Mouse (Mus musculus) ES-E14 (cell line): Measurements from ENCODE around the gene Gcc2. TPM values are rescaled to one million over a fixed set of nuclear protein-coding genes. Genes with fewer than 3 reads are reported as not detected.

Source experiments
- DNase-seq: peaks from one replicate; pipeline ENCODE4 v3.0.0-alpha.2; 2013; ENCODE audit warnings: low read depth, low spot score
- H3K27ac ChIP-seq: 2 replicates; pipeline ENCODE4 v1.5.1; 2012; ENCODE audit warnings: low read depth, mild to moderate bottlenecking, low read length, moderate library complexity, mixed read lengths; ENCODE audit not compliant: poor library complexity, insufficient read depth, severe bottlenecking
- H3K36me3 ChIP-seq: 2 replicates; pipeline ENCODE4 v1.6.1; 2012; ENCODE audit warnings: mild to moderate bottlenecking, low read length, moderate library complexity, mixed read lengths; ENCODE audit not compliant: control insufficient read depth, poor library complexity, insufficient read depth, severe bottlenecking
- H3K4me1 ChIP-seq, 2 experiments: fragments of 150-350 bp in 1 of 2; sonication (generic) in 1 of 2; 2 replicates each; pipeline ENCODE4 v1.6.1; 2012; ENCODE audit warnings: low read length in 2 of 2, mild to moderate bottlenecking in 1 of 2, mixed read lengths in 1 of 2; ENCODE audit not compliant: control insufficient read depth in 2 of 2, insufficient read depth in 2 of 2, poor library complexity in 1 of 2
- H3K4me3 ChIP-seq, 2 experiments: fragments of 150-350 bp in 1 of 2; sonication (generic) in 1 of 2; 2 replicates each; pipeline ENCODE4 v1.5.1; 2012; ENCODE audit warnings: low read length in 2 of 2, low read depth in 1 of 2, mild to moderate bottlenecking in 1 of 2, mixed read lengths in 1 of 2; ENCODE audit not compliant: insufficient read depth in 1 of 2, poor library complexity in 1 of 2, severe bottlenecking in 1 of 2
- H3K9ac ChIP-seq: 2 replicates; pipeline ENCODE4 v1.6.1; 2012; ENCODE audit warnings: low read depth, mild to moderate bottlenecking, low read length, mixed read lengths; ENCODE audit not compliant: poor library complexity, insufficient read depth, severe bottlenecking
- H3K9me3 ChIP-seq: fragments of 150-350 bp; sonication (generic); 2 replicates; pipeline ENCODE4 v1.6.1; 2012; ENCODE audit warnings: low read depth, mild to moderate bottlenecking, low read length; ENCODE audit not compliant: control insufficient read depth, insufficient read depth
- CHD2 ChIP-seq: IDR thresholded peaks from 2 replicates; pipeline ENCODE4 v1.6.1; 2014; ENCODE audit warnings: mild to moderate bottlenecking, low read depth, low read length, inconsistent platforms
- HCFC1 ChIP-seq: IDR thresholded peaks from 2 replicates; pipeline ENCODE4 v1.6.1; 2012; ENCODE audit warnings: low read length, inconsistent platforms, borderline replicate concordance; ENCODE audit not compliant: insufficient read depth
- MAFK ChIP-seq: IDR thresholded peaks from 2 replicates; pipeline ENCODE4 v1.6.1; 2014; ENCODE audit warnings: mild to moderate bottlenecking, low read depth, low read length, inconsistent platforms; ENCODE audit not compliant: insufficient read depth
- ZC3H11A ChIP-seq: IDR thresholded peaks from 2 replicates; pipeline ENCODE4 v1.6.1; 2012; ENCODE audit warnings: low read depth, mild to moderate bottlenecking, inconsistent platforms, low read length, borderline replicate concordance
- ZNF384 ChIP-seq: IDR thresholded peaks from 2 replicates; pipeline ENCODE4 v1.6.1; 2012; ENCODE audit warnings: low read depth, low read length, inconsistent platforms
- in situ Hi-C, 2 experiments: fragments of 600-800 bp; cut with MboI; formaldehyde crosslinking; loops; one replicate each; pipeline ENCODE4 v1.15.1; 2025; ENCODE audit warnings: low sequenced_read_pairs in 2 of 2, inconsistent platforms in 1 of 2; ENCODE audit not compliant: unreplicated experiment in 2 of 2
- total RNA-seq: library from RNA; depleted of rRNA; stranded (reverse); fragments of 300-350 nt; gene quantifications from 2 replicates; pipeline ENCODE4 v1.2.3, GENCODE M21; 2012

Gene Gcc2
- total RNA-seq, 1 experiment, result 19.6 TPM

DNA sequence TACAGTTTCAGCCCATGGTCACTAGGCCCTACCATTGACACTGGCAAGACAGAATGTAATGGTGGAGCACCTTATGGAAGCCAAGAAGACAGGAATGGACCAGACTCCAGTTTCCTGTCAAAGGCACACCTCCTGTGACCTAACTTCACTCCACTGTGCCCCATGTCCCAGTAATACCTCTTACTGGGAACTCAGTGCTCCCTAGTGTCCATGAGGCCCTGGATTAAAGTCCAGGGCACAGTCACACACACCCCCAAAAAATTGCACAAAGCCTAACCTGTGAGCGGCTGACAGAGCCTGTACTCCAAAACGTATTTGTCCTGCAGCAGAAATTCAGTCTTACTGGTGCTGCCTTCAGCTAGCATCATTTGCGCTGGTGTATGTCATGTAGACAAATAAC lies 40.3 kb downstream of the Gcc2 start:
- DNase-seq, result no peak
- H3K4me1 ChIP-seq, result no peaks in the 10 kb centered on the region
- no peak overlapping the region for H3K27ac ChIP-seq
- H3K36me3 ChIP-seq, result peaks cover 25% of the 10 kb centered on the region
- no peaks in the 10 kb centered on the region for H3K9me3 ChIP-seq
- in situ Hi-C loops, result no loop called here
- TF ChIP-seq ZNF384 (no peak), HCFC1 (no peak), CHD2 (no peak), ZC3H11A (no peak)
- no peak overlapping the region for H3K4me3 ChIP-seq
- H3K9ac ChIP-seq, result no peak overlapping the region

DNA sequence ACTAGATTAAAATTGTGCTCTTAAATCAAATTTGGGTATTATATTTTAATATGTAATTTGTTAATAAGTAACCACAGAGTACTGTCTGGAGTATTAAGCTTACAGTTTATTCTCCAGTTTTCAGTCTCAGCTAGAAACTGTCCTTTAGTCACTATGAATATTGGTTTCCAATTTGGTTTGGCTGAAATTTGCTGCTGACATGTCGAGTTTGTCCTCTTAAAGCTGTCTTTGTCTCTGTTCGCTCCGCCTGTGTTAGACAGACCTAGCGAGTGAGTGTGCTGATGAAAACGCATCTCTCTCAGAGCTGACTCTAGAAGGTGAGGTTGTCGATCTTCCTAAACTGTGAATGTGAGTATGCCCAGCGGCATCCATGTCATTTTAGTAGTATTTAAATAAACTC lies 49.7 kb downstream of the Gcc2 start:
- TF ChIP-seq MAFK (no peak), ZC3H11A (no peak), CHD2 (no peak), HCFC1 (no peak), ZNF384 (no peak)
- no peak for DNase-seq
- no peak overlapping the region for H3K9ac ChIP-seq
- no peaks in the 10 kb centered on the region for H3K4me1 ChIP-seq
- no peak overlapping the region for H3K27ac ChIP-seq
- peaks cover 3% of the 10 kb centered on the region; the same call in 1 of the 2 replicates for H3K36me3 ChIP-seq
- H3K4me3 ChIP-seq, result no peak overlapping the region
- in situ Hi-C loops, result no loop called here
- no peaks in the 10 kb centered on the region for H3K9me3 ChIP-seq

DNA sequence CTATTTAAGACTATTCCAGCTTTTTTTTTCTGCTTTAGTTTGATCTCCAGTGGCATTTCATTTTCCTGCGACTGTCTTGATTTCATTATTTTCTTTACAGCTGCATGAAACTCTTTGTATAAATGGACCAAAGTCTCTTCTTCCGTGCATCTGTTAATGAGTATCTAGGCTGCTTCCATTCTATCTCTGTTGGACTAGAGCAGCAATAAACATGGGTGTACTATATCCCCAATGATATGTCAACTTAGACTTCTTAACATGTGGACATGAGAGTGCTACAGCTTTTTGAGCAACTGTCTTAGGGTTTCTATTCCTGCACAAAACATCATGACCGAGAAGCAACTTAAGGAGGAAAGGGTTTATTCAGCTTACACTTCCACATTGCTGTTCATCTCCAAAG lies 51.6 kb downstream of the Gcc2 start:
- Histone ChIP-seq H3K9me3 (no peaks in the 10 kb centered on the region), H3K9ac (no peak overlapping the region), H3K36me3 (peaks cover 3% of the 10 kb centered on the region; the same call in 1 of the 2 replicates), H3K4me1 (no peaks in the 10 kb centered on the region), H3K27ac (no peak overlapping the region), H3K4me3 (no peak overlapping the region)
- DNase-seq, result no peak
- no peak for TF ChIP-seq HCFC1
- no peak for TF ChIP-seq ZC3H11A
- no peak for TF ChIP-seq MAFK
- TF ChIP-seq ZNF384, result no peak
- TF ChIP-seq CHD2, result no peak
- in situ Hi-C loops, result no loop called here

DNA sequence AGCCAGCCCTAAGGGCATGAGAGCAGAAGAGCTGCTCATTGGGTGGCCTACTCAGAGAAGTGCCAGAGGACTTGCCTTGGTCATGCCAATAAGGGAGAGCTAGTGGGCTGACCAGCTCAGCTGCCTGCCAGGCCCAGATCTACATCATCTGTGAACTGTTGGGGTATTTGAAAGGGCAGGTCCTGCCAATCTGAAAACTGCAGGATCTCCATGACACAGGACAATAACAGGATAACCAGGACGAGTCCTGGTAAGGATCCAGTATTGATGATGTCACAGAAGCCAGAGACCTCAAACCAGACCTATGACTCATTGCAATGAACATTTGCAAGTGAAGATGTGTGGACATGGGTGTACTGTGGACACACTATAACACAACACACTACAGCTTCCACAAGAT lies 55.5 kb downstream of the Gcc2 start:
- in situ Hi-C loops, result no loop called here
- H3K4me3 ChIP-seq, result no peak overlapping the region
- H3K9ac ChIP-seq, result no peak overlapping the region
- H3K36me3 ChIP-seq, result no peaks in the 10 kb centered on the region; the same call in 1 of the 2 replicates
- TF ChIP-seq HCFC1 (no peak), ZC3H11A (no peak), MAFK (no peak), ZNF384 (no peak), CHD2 (no peak)
- no peaks in the 10 kb centered on the region for H3K9me3 ChIP-seq
- H3K27ac ChIP-seq, result no peak overlapping the region
- no peaks in the 10 kb centered on the region for H3K4me1 ChIP-seq
- no peak for DNase-seq

DNA sequence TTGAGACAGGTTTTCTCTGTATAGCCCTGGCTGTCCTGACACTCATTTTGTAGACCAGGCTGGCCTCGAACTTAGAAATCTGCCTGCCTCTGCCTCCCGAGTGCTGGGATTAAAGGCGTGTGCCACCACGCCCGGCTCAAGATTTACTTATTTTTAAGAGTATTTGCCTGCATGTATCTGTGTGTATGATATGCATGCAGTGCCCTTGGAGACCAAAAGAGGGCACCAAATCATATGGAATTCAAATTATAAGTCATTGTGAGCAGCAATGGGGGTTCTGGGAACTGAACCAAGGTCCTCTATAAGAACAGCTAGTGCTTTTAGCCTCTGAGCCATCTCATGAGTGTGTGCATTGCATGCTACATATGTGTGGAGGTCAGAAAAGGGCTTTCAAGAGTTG lies 57.6 kb downstream of the Gcc2 start:
- H3K4me1 ChIP-seq, result no peaks in the 10 kb centered on the region
- no peak for DNase-seq
- H3K9ac ChIP-seq, result no peak overlapping the region
- no peak overlapping the region for H3K27ac ChIP-seq
- TF ChIP-seq MAFK (no peak), CHD2 (no peak), HCFC1 (no peak), ZNF384 (no peak), ZC3H11A (no peak)
- H3K9me3 ChIP-seq, result no peaks in the 10 kb centered on the region
- H3K4me3 ChIP-seq, result no peak overlapping the region
- in situ Hi-C loops, result no loop called here
- H3K36me3 ChIP-seq, result no peaks in the 10 kb centered on the region; the same call in 1 of the 2 replicates
